Mouse (Mus musculus): ENCODE results near the gene Cenpm. TPM values are rescaled to one million over a fixed set of nuclear protein-coding genes. Genes with fewer than 3 reads are reported as not detected.

Gene Cenpm
- polyA plus RNA-seq, 1 experiment, result 2.3 TPM

- TF ChIP-seq CTCF (conservative IDR thresholded peaks at IDR 0.05; ENCODE audit: insufficient read depth, insufficient read length, low read depth, low read length) (no peak), POLR2A (IDR thresholded peaks at IDR 0.05; ENCODE audit: low read depth, low read length) (no peak)
- 1% methylated on average over 12 of the region's 12 CpGs for WGBS
- Histone ChIP-seq H3K36me3 (ENCODE audit: control insufficient read depth, insufficient read depth, low read length) (no peaks in the 10 kb centered on the region), H3K4me3 (ENCODE audit: insufficient read depth, low read depth, low read length) (peak overlapping the region; percentile 78), H3K27me3 (replicated peaks; ENCODE audit: control insufficient read depth, insufficient read depth, low read length) (no peaks in the 10 kb centered on the region), H3K27ac (ENCODE audit: insufficient read depth, low read depth, low read length) (no peak overlapping the region), H3K4me1 (ENCODE audit: control insufficient read depth, insufficient read depth, low read length) (no peaks in the 10 kb centered on the region; the same call in 1 of the 2 replicates)
- no peak for DNase-seq
Observed at GRCm38 (mm10) chr15:82243742-82244114, 820 bp downstream of the Cenpm start.

GRCm38 (mm10) chr15:82243311-82243710, 1.2 kb downstream of the Cenpm start:
- no peak overlapping the region for H3K4me3 ChIP-seq (ENCODE audit: insufficient read depth, low read depth, low read length)
- TF ChIP-seq POLR2A (IDR thresholded peaks at IDR 0.05; ENCODE audit: low read depth, low read length) (no peak), CTCF (conservative IDR thresholded peaks at IDR 0.05; ENCODE audit: insufficient read depth, insufficient read length, low read depth, low read length) (no peak)
- H3K4me1 ChIP-seq (ENCODE audit: control insufficient read depth, insufficient read depth, low read length), result no peaks in the 10 kb centered on the region; the same call in 1 of the 2 replicates

DNA sequence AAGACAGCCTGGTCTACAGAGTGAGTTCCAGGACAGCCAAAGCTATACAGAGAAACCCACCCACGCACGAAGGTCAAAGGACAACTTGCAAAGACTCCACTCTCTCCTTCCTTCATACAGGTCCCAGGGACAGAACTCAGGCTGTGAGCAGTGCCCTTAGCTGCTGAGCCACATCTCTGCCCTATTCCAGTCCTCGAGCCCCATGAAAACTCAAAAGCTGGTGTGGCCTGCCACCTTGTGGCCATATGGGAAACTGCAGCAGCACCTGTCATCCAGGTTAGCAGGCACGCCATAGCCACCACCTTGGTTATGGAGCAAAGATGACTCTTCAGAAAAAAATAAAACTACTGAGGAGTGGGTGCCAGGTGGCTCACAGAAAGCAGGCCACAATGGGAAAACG, 8.0 kb downstream of the Cenpm start:
- peak; percentile 85 for DNase-seq
- H3K36me3 ChIP-seq (ENCODE audit: control insufficient read depth, insufficient read depth, low read length), result no peaks in the 10 kb centered on the region
- 12% methylated on average over 5 of the region's 5 CpGs for WGBS

More at GRCm38 (mm10) chr15:82243311-82243710, 1.2 kb downstream of the Cenpm start:
- WGBS, result 74% methylated on average over 3 of the region's 3 CpGs
- no peak for DNase-seq
- Histone ChIP-seq H3K27ac (ENCODE audit: insufficient read depth, low read depth, low read length) (no peak overlapping the region), H3K27me3 (replicated peaks; ENCODE audit: control insufficient read depth, insufficient read depth, low read length) (no peaks in the 10 kb centered on the region), H3K36me3 (ENCODE audit: control insufficient read depth, insufficient read depth, low read length) (no peaks in the 10 kb centered on the region)

DNA sequence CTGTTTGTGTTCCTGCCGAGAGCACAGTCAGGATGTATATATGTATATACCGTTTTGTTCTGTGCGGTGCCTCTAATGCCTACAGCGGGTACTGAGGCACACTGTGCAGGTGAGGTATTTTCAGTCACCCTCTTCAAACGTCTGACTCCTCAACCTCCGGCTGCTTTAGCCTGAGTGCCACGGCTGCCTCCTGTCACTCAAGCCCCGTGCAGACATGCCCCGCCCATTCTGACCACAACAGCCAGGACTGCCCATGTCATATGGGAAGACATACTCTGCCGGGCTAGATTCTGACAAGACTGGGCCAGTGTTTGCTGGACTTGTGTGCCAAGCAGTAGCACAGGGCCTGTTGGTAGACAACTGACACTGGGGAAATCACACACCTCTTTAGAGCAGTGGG, 8.9 kb downstream of the Cenpm start:
- Histone ChIP-seq H3K36me3 (ENCODE audit: control insufficient read depth, insufficient read depth, low read length) (no peaks in the 10 kb centered on the region), H3K27ac (ENCODE audit: insufficient read depth, low read depth, low read length) (no peak overlapping the region), H3K27me3 (replicated peaks; ENCODE audit: control insufficient read depth, insufficient read depth, low read length) (no peaks in the 10 kb centered on the region), H3K4me3 (ENCODE audit: insufficient read depth, low read depth, low read length) (no peak overlapping the region), H3K4me1 (ENCODE audit: control insufficient read depth, insufficient read depth, low read length) (no peaks in the 10 kb centered on the region)
- TF ChIP-seq POLR2A (IDR thresholded peaks at IDR 0.05; ENCODE audit: low read depth, low read length), result no peak
- TF ChIP-seq CTCF (conservative IDR thresholded peaks at IDR 0.05; ENCODE audit: insufficient read depth, insufficient read length, low read depth, low read length), result no peak
- no peak for DNase-seq
- WGBS, result 88% methylated on average over 10 of the region's 10 CpGs

More for the DNA sequence above, 8.0 kb downstream of the Cenpm start:
- TF ChIP-seq CTCF (conservative IDR thresholded peaks at IDR 0.05; ENCODE audit: insufficient read depth, insufficient read length, low read depth, low read length) (peak; percentile 98), POLR2A (IDR thresholded peaks at IDR 0.05; ENCODE audit: low read depth, low read length) (no peak)
- H3K4me1 ChIP-seq (ENCODE audit: control insufficient read depth, insufficient read depth, low read length), result no peaks in the 10 kb centered on the region
- no peaks in the 10 kb centered on the region for H3K27me3 ChIP-seq (replicated peaks; ENCODE audit: control insufficient read depth, insufficient read depth, low read length)
- H3K4me3 ChIP-seq (ENCODE audit: insufficient read depth, low read depth, low read length), result no peak overlapping the region
- H3K27ac ChIP-seq (ENCODE audit: insufficient read depth, low read depth, low read length), result no peak overlapping the region

DNA sequence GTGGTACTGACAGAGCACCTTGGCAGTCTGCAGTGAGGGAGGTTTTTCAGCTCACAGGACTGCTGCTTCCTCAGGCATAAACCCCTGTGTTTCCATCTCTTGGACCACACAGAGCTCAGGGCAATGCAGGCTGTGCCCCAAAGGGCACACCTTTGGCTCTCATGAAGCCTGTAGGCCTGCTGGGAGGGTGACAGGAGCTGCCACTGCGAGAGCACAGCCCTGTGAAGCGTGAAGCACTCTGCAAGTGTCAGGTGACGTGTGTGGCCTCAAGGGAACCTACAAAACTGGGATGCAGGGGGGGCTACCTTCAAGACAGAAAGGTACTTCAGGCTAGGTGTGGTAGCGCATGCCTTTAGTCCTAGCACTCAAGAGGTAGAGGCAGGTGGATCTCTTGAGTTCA, 11.9 kb downstream of the Cenpm start:
- DNase-seq, result no peak
- H3K27me3 ChIP-seq (replicated peaks; ENCODE audit: control insufficient read depth, insufficient read depth, low read length), result no peaks in the 10 kb centered on the region
- WGBS, result 66% methylated on average over 4 of the region's 4 CpGs
- H3K4me1 ChIP-seq (ENCODE audit: control insufficient read depth, insufficient read depth, low read length), result no peaks in the 10 kb centered on the region
- no peak for TF ChIP-seq POLR2A (IDR thresholded peaks at IDR 0.05; ENCODE audit: low read depth, low read length)
- TF ChIP-seq CTCF (conservative IDR thresholded peaks at IDR 0.05; ENCODE audit: insufficient read depth, insufficient read length, low read depth, low read length), result no peak
- no peak overlapping the region for H3K27ac ChIP-seq (ENCODE audit: insufficient read depth, low read depth, low read length)
- H3K4me3 ChIP-seq (ENCODE audit: insufficient read depth, low read depth, low read length), result no peak overlapping the region
- H3K36me3 ChIP-seq (ENCODE audit: control insufficient read depth, insufficient read depth, low read length), result no peaks in the 10 kb centered on the region

DNA sequence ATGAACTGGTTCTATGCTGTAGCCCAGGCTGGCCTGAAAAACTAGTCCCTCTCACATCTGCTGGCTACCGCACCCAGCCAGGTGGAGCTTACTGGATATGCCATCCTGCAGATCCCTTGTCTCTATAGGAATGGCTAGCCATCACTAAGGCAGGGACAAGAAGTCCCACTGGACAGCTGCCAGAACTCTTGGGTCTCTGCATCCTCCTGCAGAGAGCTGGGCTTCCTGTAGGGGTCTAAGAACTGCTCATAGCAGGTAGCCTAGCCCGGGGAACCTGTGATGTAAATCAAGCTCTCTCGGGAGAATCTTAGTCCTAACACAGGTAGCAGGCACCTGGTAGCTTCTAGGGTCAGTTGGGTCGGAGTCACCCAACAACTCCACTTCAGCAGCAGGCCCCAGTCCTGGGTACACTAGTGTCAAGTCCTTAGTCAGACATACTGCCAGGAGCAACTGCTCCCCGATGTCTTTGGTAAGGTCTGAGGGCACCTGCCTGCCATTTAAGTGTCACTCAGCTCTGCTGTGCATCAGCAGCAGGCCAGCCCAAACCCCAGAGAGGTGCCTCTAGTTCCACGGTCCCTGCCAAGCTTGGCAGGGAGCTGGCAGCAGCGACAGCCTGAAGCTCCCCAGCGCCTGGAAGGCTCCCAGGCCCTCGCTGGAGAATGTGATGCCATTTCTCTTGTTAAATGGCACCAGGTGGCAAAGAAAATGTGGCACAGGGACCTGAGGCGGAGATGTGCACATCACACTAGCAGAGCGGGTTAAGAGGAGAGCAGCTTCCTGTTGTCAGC, 12.8 kb downstream of the Cenpm start:
- no peak overlapping the region for H3K4me3 ChIP-seq (ENCODE audit: insufficient read depth, low read depth, low read length)
- TF ChIP-seq POLR2A (IDR thresholded peaks at IDR 0.05; ENCODE audit: low read depth, low read length) (no peak), CTCF (conservative IDR thresholded peaks at IDR 0.05; ENCODE audit: insufficient read depth, insufficient read length, low read depth, low read length) (no peak)
- DNase-seq, result no peak
- no peaks in the 10 kb centered on the region for H3K27me3 ChIP-seq (replicated peaks; ENCODE audit: control insufficient read depth, insufficient read depth, low read length)
- WGBS, result 77% methylated on average over 11 of the region's 11 CpGs
- no peaks in the 10 kb centered on the region for H3K4me1 ChIP-seq (ENCODE audit: control insufficient read depth, insufficient read depth, low read length)
- H3K36me3 ChIP-seq (ENCODE audit: control insufficient read depth, insufficient read depth, low read length), result no peaks in the 10 kb centered on the region
- no peak overlapping the region for H3K27ac ChIP-seq (ENCODE audit: insufficient read depth, low read depth, low read length)

GRCm38 (mm10) chr15:82231100-82231499, 13.4 kb downstream of the Cenpm start:
- TF ChIP-seq CTCF (conservative IDR thresholded peaks at IDR 0.05; ENCODE audit: insufficient read depth, insufficient read length, low read depth, low read length) (no peak), POLR2A (IDR thresholded peaks at IDR 0.05; ENCODE audit: low read depth, low read length) (no peak)
- no peak for DNase-seq
- 74% methylated on average over 4 of the region's 4 CpGs for WGBS
- H3K4me3 ChIP-seq (ENCODE audit: insufficient read depth, low read depth, low read length), result no peak overlapping the region
- no peaks in the 10 kb centered on the region for H3K36me3 ChIP-seq (ENCODE audit: control insufficient read depth, insufficient read depth, low read length)
- no peak overlapping the region for H3K27ac ChIP-seq (ENCODE audit: insufficient read depth, low read depth, low read length)
- no peaks in the 10 kb centered on the region for H3K4me1 ChIP-seq (ENCODE audit: control insufficient read depth, insufficient read depth, low read length)
- H3K27me3 ChIP-seq (replicated peaks; ENCODE audit: control insufficient read depth, insufficient read depth, low read length), result no peaks in the 10 kb centered on the region
